Mouse (Mus musculus) gastrocnemius, postnatal 14 days (tissue): ENCODE results near the gene Pgap3. TPM values are rescaled to one million over a fixed set of nuclear protein-coding genes. Genes with fewer than 3 reads are reported as not detected.

Experiments
- DNase-seq: peaks from one replicate; pipeline ENCODE4 v3.0.0; 2021; ENCODE audit warnings: mixed read lengths
- intact Hi-C: fragments of 180-260 bp; cut with DNase I; formaldehyde crosslinking; loops from one replicate; pipeline ENCODE4 v1.15.1; 2025; ENCODE audit warnings: low total_unique reads
- total RNA-seq, 2 experiments: library from RNA; stranded (reverse); gene quantifications; 2 replicates each; pipeline ENCODE4 v1.2.3; 2021

Pgap3 gene
- total RNA-seq, 2 experiments from 2014 or later, result 2.2 to 2.9 TPM

- no peak for DNase-seq
- intact Hi-C loops, result no loop called here
Measured at GRCm38 (mm10) chr11:98366290-98366689, 34.0 kb downstream of the Pgap3 start.

DNA sequence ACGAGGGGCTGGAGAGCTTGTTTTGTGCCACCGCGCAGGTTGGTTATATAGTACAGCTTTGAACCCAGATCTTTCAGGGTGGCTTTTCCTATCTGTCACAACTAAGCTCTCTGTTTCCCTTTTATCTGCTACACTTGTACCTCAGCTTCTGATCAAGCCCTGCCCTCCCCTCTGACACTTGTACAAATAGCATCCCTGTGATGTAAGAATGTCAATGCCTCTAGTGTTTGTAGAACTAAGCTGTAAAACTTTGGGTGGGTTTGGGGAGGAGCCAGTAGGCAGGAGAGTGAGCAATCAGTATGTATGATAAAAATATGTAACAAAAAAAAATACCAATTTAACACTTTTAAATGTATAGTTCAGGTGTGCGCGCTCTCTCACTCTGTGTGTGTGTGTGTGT lies 35.9 kb downstream of the Pgap3 start:
- no peak for DNase-seq
- intact Hi-C loops, result no loop called here

GRCm38 (mm10) chr11:98363817-98364216 lies 36.5 kb downstream of the Pgap3 start:
- no peak for DNase-seq
- intact Hi-C loops, result no loop called here

DNA sequence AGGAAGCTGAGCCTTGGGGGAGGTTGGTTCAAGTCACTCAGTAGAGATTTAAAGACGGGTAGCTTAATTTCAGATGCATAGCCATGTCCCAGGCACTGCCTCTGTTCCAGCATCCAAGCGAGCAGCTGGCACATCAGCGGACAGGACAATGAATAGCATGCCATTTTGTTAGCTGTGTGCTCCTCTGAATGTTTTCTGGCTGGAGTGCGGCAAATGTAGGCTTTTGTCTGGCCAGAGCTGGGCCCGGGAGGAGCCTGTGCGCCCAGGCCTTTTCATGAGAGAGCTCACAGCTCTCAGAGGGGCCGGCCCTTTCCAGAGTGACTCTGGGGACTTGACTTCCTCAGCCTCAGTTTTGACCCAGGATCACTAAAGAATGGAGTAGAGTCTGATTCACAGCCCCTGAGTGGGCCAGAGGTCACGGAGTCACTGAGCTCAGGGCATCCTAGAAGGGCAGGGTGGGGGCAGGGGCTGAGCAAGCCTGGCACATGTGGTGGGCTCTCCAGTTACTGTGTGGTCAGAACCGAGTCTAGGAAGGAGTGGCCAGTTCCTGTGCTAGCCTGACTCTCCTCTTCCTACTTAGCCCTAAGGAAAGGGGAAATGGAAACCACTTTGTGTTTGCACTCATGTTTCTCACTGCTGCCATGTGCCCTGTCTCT lies 39.3 kb downstream of the Pgap3 start:
- intact Hi-C loops, result no loop called here
- no peak for DNase-seq

DNA sequence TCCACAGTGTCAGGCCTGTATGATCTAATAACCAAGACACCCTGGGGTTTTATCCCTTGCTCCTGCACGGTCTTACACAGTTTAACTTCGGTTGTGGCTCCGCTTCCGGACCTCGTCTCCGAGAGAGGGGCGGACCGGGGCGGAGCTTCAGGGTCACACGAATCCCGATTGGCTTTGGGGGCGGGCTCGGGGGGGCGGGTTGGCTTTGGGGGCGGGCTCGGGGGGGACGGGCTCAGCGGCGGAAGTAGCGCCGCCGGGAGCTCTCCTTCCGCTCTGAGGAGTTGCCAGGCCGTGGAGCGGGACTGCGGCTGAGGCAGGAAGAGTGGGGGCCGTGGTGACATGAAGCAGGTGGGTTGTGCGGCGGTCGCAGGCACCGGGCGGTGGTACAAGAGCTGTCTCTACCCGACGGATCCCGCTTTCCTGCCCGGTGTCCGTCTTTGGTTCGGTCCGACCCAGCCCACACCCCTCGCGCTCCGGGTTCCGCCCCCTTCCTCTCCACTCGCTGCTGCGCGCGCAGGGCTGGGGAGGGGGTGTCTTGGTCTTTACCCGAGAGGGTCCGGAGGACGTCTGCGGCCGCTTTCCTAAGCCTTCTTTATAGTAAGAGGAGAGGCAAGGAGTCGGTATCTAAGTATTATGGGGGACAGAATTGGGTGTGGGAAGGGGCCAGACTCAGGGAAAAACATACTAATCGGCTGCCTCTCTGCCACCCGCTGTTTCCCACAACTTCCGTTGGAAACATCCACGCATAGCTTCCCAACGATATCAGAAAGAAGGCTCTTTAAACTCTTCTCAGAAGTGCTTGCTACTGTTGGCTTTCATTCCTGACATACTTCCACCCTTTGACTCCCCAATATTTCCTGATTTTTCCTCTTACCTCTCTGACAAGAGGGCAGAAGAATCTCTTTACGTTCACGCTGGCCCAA lies 41.9 kb downstream of the Pgap3 start, which contains the start of gene Stard3:
Stard3 (plus strand) TSS at position 208 of the 923 bp plus-strand sequence.
- peak; percentile 94 for DNase-seq
- intact Hi-C loops, result no loop called here

DNA sequence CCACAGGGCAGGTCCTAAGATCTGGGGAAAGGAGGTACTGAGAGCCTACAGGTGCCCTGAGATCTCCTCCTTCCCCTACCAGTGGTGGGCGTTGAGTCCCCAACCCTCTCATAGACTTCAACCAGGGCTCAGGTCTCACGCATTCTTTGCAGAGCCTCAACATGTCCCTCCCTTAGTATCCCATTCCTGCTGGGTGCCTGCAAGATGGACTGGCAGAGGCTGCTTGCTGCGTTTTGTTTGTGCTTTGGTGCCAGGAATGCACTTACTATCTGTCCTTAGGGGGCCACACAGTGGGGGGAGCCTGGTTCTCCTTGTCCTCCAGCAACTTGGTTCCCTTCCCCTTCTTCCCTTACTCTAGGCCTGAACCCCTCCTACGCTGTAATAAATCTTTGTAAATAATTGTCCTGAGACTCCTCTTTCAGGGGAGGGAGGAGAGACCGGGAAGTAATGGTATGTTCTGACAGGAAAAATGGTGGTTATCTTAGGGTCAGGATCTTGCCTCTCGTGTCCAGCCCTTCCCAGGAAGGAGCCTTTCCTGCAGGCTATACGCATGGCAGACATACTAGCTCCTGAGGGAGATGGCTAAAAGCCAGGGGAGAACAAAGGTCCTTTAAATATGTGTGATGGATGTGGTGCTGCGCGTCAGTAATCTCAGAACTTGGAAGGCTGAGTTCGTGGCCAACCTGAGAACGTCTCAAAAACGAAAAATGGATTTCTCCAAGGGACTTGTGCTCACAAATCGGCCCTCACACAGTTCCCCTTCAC lies 42.7 kb downstream of the Pgap3 start:
- no peak for DNase-seq
- intact Hi-C loops, result no loop called here

DNA sequence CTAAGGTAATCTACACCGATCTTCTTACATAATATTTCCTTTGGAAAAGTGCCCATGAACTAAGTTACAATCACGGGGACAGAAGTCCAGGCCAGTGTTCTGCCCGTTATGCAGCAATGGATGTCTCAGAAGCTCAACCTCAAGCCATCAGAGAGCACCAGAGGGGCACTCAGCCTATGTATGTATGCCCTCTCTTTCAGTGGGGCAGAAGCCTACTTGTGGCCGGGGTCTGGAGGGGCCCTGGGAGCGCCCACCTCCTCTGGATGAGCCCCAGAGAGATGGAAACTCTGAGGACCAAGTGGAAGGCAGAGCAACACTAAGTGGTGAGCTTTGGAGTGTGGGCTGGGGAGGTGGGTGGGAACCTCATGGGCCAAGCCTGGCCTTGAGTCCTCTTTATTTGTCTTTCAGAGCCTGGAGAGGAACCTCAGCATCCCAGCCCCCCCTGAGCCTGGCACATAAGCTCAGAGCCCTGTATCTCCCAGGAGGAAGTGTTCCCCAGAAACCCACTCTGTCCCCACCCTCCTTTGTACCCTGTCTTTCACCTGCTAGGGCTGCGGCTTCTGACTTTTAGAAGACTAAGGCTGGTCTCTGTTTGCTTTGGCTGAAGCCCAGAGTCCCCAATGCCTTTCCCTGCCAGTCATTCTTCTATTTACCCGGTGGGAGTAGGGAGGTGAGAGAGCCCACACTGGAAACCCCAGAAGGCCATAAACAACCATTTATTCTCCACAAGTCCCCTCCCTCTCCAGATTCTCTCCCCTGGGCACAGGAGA lies 43.5 kb downstream of the Pgap3 start:
- DNase-seq, result no peak
- intact Hi-C loops, result no loop called here

GRCm38 (mm10) chr11:98355732-98356299 lies 44.5 kb downstream of the Pgap3 start:
- intact Hi-C loops, result no loop called here
- DNase-seq, result no peak

GRCm38 (mm10) chr11:98354445-98354844 lies 45.8 kb downstream of the Pgap3 start:
- intact Hi-C loops, result no loop called here
- no peak for DNase-seq

- intact Hi-C loops, result no loop called here
- DNase-seq, result no peak
Measured at GRCm38 (mm10) chr11:98353651-98354211, 46.6 kb downstream of the Pgap3 start.

DNA sequence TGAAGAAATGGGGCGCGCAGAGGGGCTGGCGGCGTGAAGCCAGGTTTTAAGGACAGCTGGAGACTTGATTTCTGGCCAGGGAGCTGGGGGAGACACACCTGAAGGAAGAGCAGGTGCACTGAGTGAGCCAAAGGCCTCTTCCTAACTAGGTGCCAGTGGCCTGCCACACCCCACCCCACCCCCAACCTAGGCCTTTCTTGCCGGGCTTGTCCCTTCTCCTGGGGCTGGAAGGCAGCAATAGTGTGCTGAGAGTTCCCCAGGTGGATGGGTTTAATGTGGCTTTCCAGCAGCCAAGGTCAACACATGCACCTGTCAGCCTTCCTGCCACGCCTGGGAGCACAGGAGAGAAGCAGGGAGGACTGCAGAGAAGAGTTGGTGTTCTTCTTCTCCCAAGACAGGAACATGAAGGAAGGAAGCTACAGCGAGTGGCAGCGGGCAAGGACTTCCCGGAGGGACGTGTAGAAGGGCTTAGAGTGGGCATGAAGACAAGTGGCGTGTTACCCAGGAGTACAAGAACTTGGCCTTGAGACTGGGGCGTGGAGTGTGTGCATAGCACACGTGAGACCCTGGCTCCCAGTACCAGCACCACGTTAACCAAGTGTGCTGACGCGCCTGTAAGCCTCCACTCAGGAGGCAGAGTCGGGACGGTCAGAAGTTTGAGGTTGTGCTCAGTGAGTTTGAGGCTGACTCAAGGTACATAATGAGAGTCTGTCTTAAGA lies 47.9 kb downstream of the Pgap3 start:
- DNase-seq, result no peak
- intact Hi-C loops, result no loop called here

DNA sequence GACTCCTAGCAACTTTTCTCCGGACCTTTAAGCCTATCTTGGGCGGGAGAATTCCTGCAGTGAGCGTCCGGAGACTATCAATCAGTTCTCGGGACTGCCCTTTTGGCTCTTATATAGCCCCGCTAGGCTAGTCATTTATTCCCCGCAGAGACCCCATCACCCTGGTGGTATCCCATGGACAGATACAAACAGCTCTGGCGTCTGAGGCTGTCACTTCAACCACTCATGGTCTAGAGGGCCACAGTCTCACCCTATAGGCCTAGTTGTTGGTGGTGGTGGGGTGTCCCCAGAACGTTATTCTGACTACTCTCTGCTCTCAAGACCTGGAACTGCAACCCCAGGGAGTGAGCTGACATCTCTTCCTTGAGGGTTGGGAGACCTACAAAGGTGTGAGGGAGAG lies 51.0 kb downstream of the Pgap3 start:
- no peak for DNase-seq
- intact Hi-C loops, result loop anchor here (5.0 kb wide), 2 partner anchors 38 to 82 kb away; partner anchors contain the start of gene Pnmt

- intact Hi-C loops, result loop anchor here (5.0 kb wide), 2 partner anchors 39 to 81 kb away; partner anchors contain the start of gene Pnmt
- DNase-seq, result no peak
Measured at GRCm38 (mm10) chr11:98348083-98348961, 52.0 kb downstream of the Pgap3 start, which contains the start of gene Ppp1r1b. Gene Ppp1r1b, plus strand, starts transcription at chr11:98348404.

DNA sequence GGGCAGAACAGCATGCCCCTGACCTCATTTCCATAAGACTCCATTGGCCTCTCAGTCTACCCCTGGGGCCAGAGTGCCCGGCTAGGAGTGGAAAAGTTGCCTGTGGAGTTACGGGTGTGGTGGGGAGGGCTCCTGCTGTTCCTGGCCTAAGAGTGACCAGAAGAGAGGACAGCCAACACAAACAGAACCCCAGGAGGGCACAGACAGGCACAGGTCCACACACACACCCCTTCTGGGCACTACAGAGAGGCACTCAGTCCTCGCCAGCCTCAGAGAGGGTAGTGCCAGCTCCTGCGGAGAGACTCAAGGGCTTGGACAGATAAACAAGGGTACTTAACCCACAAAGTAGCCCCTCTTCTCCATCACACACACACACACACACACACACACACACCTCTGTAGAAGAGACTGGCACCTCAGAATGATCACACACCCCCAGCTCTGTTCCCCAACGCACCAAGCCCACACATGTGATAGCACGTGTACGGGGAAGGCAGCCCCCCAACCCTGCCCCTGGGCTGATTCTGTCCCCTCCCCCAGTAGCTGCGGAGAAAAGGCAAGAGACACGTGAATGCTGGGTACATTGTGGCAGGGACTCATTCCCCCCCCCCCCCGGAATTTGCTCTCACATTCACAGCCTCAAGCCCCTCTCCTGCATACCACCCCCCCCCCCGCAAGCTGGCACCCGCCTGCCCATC lies 52.8 kb downstream of the Pgap3 start:
- intact Hi-C loops, result loop anchor here (5.0 kb wide), 2 partner anchors 40 to 80 kb away; partner anchors contain the start of gene Pnmt
- no peak for DNase-seq

DNA sequence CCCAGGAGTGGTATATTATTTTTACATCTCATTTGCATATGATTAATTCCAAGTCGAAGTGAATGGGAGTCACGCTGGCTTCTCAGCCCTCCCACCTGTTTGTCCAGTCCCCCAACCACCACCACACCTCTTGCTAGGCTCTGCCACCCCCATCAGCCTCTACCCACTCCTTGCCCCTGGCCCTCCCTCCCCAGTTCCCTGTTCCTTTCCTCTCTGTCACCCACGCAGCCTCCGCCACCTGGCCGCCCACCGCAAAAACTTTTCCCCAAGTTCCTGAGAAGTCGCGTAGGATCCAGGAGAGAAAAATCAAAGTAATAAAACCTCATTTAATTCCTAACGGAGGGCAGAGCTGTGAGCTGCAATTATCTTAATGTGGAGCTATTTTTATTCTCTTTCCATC lies 54.1 kb downstream of the Pgap3 start:
- no peak for DNase-seq
- intact Hi-C loops, result loop anchor here (5.0 kb wide), 2 partner anchors 41 to 79 kb away; partner anchors contain the start of gene Pnmt

DNA sequence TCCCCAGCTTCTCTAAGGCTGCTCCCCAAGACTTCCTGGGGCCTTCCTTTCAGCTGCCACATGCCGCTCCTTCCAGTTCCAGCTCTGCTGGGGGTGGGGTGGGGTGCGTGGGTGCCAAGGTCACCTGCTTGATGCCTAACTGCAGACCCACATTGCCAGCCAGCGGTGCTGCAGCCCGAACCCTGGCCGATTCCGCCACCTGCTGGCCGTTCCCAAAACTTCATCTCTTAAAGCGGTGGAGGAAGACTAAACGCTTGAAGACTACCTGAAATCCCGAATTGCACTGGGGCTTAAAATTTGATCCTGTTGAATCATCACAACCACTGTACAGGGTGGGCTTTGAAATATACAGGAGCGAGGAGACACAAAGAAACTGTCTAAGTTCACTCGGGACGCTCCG lies 55.0 kb downstream of the Pgap3 start:
- intact Hi-C loops, result loop anchor here (5.0 kb wide), 2 partner anchors 42 to 78 kb away; partner anchors contain the start of gene Pnmt

More for the DNA sequence above, 55.0 kb downstream of the Pgap3 start:
- peak; percentile 66 for DNase-seq
